Comparison of ENCODE assay signal across 8 mouse cellular contexts in genomic region chr3:70103983-70104827, GRCm38 (mm10).
DNase-seq lines count a peak whose midpoint lies in the region; ATAC-seq lines count a peak whose summit lies in the region.

No protein-coding gene starts in this region.

- no peaks in the 10 kb centered on the region for H3K9me3 ChIP-seq in forebrain, embryonic 16.5 days (ENCODE audit: control insufficient read depth, low read length)
- H3K9me3 ChIP-seq in hindbrain, embryonic 11.5 days (ENCODE audit: control insufficient read depth, low read length): no peaks in the 10 kb centered on the region
- H3K9me3 ChIP-seq in lung, embryonic 16.5 days (ENCODE audit: control insufficient read depth, low read length): no peaks in the 10 kb centered on the region

- peak overlapping the region; percentile 81 for H3K27ac ChIP-seq in forebrain, embryonic 16.5 days (ENCODE audit: low read length)
- H3K27ac ChIP-seq in hindbrain, embryonic 11.5 days (ENCODE audit: low read depth, low read length): no peak overlapping the region
- H3K27ac ChIP-seq in lung, embryonic 16.5 days (ENCODE audit: low read length): no peak overlapping the region

- peak overlapping the region; percentile 87 for H3K4me2 ChIP-seq in forebrain, embryonic 16.5 days (ENCODE audit: low read length)
- H3K4me2 ChIP-seq in hindbrain, embryonic 11.5 days (replicated peaks; ENCODE audit: low read depth, low read length): peak overlapping the region; percentile 41
- H3K4me2 ChIP-seq in lung, embryonic 16.5 days (ENCODE audit: low read depth, low read length): peak overlapping the region; percentile 97

- peak overlapping the region; percentile 43 for H3K4me3 ChIP-seq in forebrain, embryonic 16.5 days (replicated peaks; ENCODE audit: low read length)
- H3K4me3 ChIP-seq in hindbrain, embryonic 11.5 days (ENCODE audit: low read depth, low read length): peak overlapping the region; percentile 26
- peak overlapping the region; percentile 57 for H3K4me3 ChIP-seq in lung, embryonic 16.5 days (ENCODE audit: low read length)

- H3K27me3 ChIP-seq in forebrain, embryonic 16.5 days (replicated peaks; ENCODE audit: control insufficient read depth, insufficient read depth, low read length): no peaks in the 10 kb centered on the region
- no peaks in the 10 kb centered on the region for H3K27me3 ChIP-seq in hindbrain, embryonic 11.5 days (ENCODE audit: control insufficient read depth, insufficient read depth, low read length)
- no peaks in the 10 kb centered on the region; the same call in 1 of the 2 replicates for H3K27me3 ChIP-seq in lung, embryonic 16.5 days (ENCODE audit: control insufficient read depth, insufficient read depth, low read depth, low read length)

- H3K36me3 ChIP-seq in forebrain, embryonic 16.5 days (ENCODE audit: control insufficient read depth, insufficient read depth): no peaks in the 10 kb centered on the region
- no peaks in the 10 kb centered on the region for H3K36me3 ChIP-seq in hindbrain, embryonic 11.5 days (ENCODE audit: control insufficient read depth, insufficient read depth, low read length)
- no peaks in the 10 kb centered on the region for H3K36me3 ChIP-seq in lung, embryonic 16.5 days (ENCODE audit: control insufficient read depth, insufficient read depth, low read length)

- peak; percentile 63 for ATAC-seq in forebrain, embryonic 16.5 days
- peak; percentile 55 for ATAC-seq in hindbrain, embryonic 11.5 days (ENCODE audit: low FRiP score)
- peak; percentile 34; the same call in 1 of the 2 replicates for ATAC-seq in lung, embryonic 16.5 days (ENCODE audit: low read depth)

- WGBS in forebrain, embryonic 16.5 days: 4% methylated on average over 21 of the region's 21 CpGs
- 11% methylated on average over 21 of the region's 21 CpGs for WGBS in hindbrain, embryonic 11.5 days
- WGBS in lung, embryonic 16.5 days: 3% methylated on average over 21 of the region's 21 CpGs

- peak; percentile 89 for DNase-seq in NIH3T3 (ENCODE audit: low read depth)
- DNase-seq in cerebellum, adult 11 months: peak; percentile 61
- peak; percentile 92 for DNase-seq in hindbrain, embryonic 11.5 days (ENCODE audit: low spot score)
- peak; percentile 74 for DNase-seq in layer of hippocampus, adult 9-11 months
- peak; percentile 92 for DNase-seq in retina, embryonic 14.5 days (ENCODE audit: low spot score)
- DNase-seq in urinary bladder, postnatal 36 days (ENCODE audit: low spot score in 2 of 2): peak; percentile 35 to 57

- peaks cover 8% of the 10 kb centered on the region for H3K4me1 ChIP-seq in forebrain, embryonic 16.5 days (replicated peaks; ENCODE audit: control insufficient read depth, insufficient read depth, low read length)
- H3K4me1 ChIP-seq in hindbrain, embryonic 11.5 days (replicated peaks; ENCODE audit: control insufficient read depth, insufficient read depth, low read length): no peaks in the 10 kb centered on the region
- no peaks in the 10 kb centered on the region for H3K4me1 ChIP-seq in lung, embryonic 16.5 days (replicated peaks; ENCODE audit: control insufficient read depth, insufficient read depth, low read length)

- peak overlapping the region; percentile 62 for H3K9ac ChIP-seq in forebrain, embryonic 16.5 days (replicated peaks; ENCODE audit: low read depth, low read length)
- H3K9ac ChIP-seq in hindbrain, embryonic 11.5 days (ENCODE audit: low read depth, low read length): peak overlapping the region; percentile 54
- peak overlapping the region; percentile 68 for H3K9ac ChIP-seq in lung, embryonic 16.5 days (ENCODE audit: low read length)

Comparison
In these comparisons a context has a peak if more than half of its experiments do, and no peak if none do; other contexts are left out.
1. H3K4me2 ChIP-seq: peak in every context shown above with its lines; median percentile 97 in lung, embryonic 16.5 days; 87 in forebrain, embryonic 16.5 days; 41 in hindbrain, embryonic 11.5 days.